Mouse (Mus musculus) E14TG2a.4 (cell line): ENCODE measurements at regions not wholly inside any gene's neighbourhood (a gene's known extent, or its start where the extent isn't known, plus 50 kb on each side); places are given as distances from the start of the nearest gene placed in this dataset.

Experiments used
- CTCF ChIP-seq: conservative IDR thresholded peaks from 2 replicates; pipeline ENCODE4 v1.5.1; 2014; ENCODE audit warnings: low read length
- NANOG ChIP-seq: IDR thresholded peaks from 2 replicates; pipeline ENCODE4 v1.6.1; 2014; ENCODE audit warnings: borderline replicate concordance, low read length, mixed read lengths

DNA sequence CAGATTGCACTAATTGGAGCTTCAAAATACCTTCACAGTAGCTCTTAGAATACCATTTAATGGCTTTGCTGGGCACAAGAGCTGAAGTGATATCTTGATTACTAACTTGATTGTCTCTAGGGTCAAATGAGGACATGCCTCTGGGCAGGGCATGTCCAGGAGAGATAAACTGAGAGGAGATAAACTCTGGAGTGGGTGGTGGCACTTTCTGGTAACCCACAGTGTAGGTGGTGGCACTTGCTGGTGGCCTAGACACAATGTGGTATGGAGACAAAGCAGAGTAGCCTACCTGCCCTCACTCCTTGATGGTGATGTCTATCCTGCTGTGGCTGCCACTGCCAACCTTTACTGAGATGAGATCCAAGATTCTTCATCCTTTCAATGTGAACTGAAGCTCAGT lies 61.7 kb upstream of the Tgfbr2 start:
- TF ChIP-seq CTCF (no peak), NANOG (no peak)
